Comparison of ENCODE assay signal across 8 mouse cellular contexts in genomic region chr2:135329782-135330545, GRCm38 (mm10).
DNase-seq lines count a peak whose midpoint lies in the region; ATAC-seq and TF ChIP-seq lines count a peak whose summit lies in the region.

No protein-coding gene starts in this region.

- no peaks in the 10 kb centered on the region for H3K79me2 ChIP-seq in heart, adult 2 months (replicated peaks; ENCODE audit: control insufficient read depth, insufficient read depth, low read length)

- no peak for TF ChIP-seq POLR2A in heart, adult 2 months (IDR thresholded peaks at IDR 0.05; ENCODE audit: insufficient read depth, low read depth, low read length)
- TF ChIP-seq POLR2A in brain, embryonic 14.5 days (IDR thresholded peaks at IDR 0.05; ENCODE audit: borderline replicate concordance, extremely low read depth, insufficient read depth, insufficient read length, poor library complexity, severe bottlenecking), result no peak

- no peaks in the 10 kb centered on the region for H3K36me3 ChIP-seq in heart, adult 2 months (ENCODE audit: control insufficient read depth, insufficient read depth, low read length)
- no peaks in the 10 kb centered on the region for H3K36me3 ChIP-seq in lung, embryonic 16.5 days (ENCODE audit: control insufficient read depth, insufficient read depth, low read length)

- WGBS in heart, adult 2 months, result 9% methylated on average over 14 of the region's 14 CpGs
- WGBS in large intestine, adult 2 months, result 4% methylated on average over 14 of the region's 14 CpGs
- 6% methylated on average over 14 of the region's 14 CpGs for WGBS in lung, embryonic 16.5 days

- intact Hi-C loops in heart, adult 2 months (cut with DNase I), result loop anchor here (1.0 to 10.0 kb wide), 5 partner anchors 325 to 781 kb away; no protein-coding TSS in a partner anchor

- peak in 1 of 2 experiments; percentile 17 for DNase-seq in heart, adult 2 months
- no peak for DNase-seq in heart, adult 11 months
- peak; percentile 87 for DNase-seq in brain, embryonic 14.5 days (ENCODE audit: low read depth)
- DNase-seq in large intestine, adult 2 months (ENCODE audit: low read depth, low spot score), result peak; percentile 18
- peak; percentile 47 for DNase-seq in retina, postnatal 7 days (ENCODE audit: low read depth, low spot score)

- H3K27me3 ChIP-seq in heart, adult 2 months (ENCODE audit: control insufficient read depth, insufficient read depth, low read length), result no peaks in the 10 kb centered on the region
- H3K27me3 ChIP-seq in lung, embryonic 16.5 days (ENCODE audit: control insufficient read depth, insufficient read depth, low read depth, low read length), result no peaks in the 10 kb centered on the region

- H3K9me3 ChIP-seq in lung, embryonic 16.5 days (ENCODE audit: control insufficient read depth, low read length), result no peaks in the 10 kb centered on the region

- H3K4me2 ChIP-seq in lung, embryonic 16.5 days (ENCODE audit: low read depth, low read length), result peak overlapping the region; percentile 59

- ATAC-seq in erythroblast, adult 5-6 weeks (replicated peaks; ENCODE audit: low FRiP score, poor library complexity, severe bottlenecking), result peak; percentile 62; the same call in 1 of the 2 replicates
- peak; percentile 70 to 89 for ATAC-seq in hematopoietic stem cell, adult 5-6 weeks (replicated peaks in 1 of 2; ENCODE audit: insufficient read depth in 1 of 2, low FRiP score in 2 of 2, low TSS enrichment in 1 of 2, low read depth in 1 of 2, poor library complexity in 2 of 2, severe bottlenecking in 2 of 2)
- peak; percentile 74 for ATAC-seq in lung, embryonic 16.5 days (ENCODE audit: low read depth)

- H3K4me3 ChIP-seq in heart, adult 2 months, result no peak overlapping the region
- H3K4me3 ChIP-seq in lung, embryonic 16.5 days (ENCODE audit: low read length), result peak overlapping the region; percentile 33

- peak; percentile 95 for TF ChIP-seq CTCF in heart, adult 2 months (IDR thresholded peaks at IDR 0.05)
- peak; percentile 74; the same call in 1 of the 2 replicates for TF ChIP-seq CTCF in brain, embryonic 14.5 days (IDR thresholded peaks at IDR 0.05; ENCODE audit: borderline replicate concordance, extremely low read depth, insufficient read depth, insufficient read length)

- H3K27ac ChIP-seq in heart, adult 2 months, result no peak overlapping the region
- H3K27ac ChIP-seq in lung, embryonic 16.5 days (ENCODE audit: low read length), result no peak overlapping the region

- H3K4me1 ChIP-seq in heart, adult 2 months (ENCODE audit: control insufficient read depth, insufficient read depth, low read length), result no peaks in the 10 kb centered on the region; the same call in 1 of the 2 replicates
- peaks cover 3% of the 10 kb centered on the region; the same call in 1 of the 2 replicates for H3K4me1 ChIP-seq in lung, embryonic 16.5 days (replicated peaks; ENCODE audit: control insufficient read depth, insufficient read depth, low read length)

- no peak overlapping the region for H3K9ac ChIP-seq in heart, adult 2 months (ENCODE audit: low read depth, low read length)
- H3K9ac ChIP-seq in lung, embryonic 16.5 days (ENCODE audit: low read length), result no peak overlapping the region

- no peak for TF ChIP-seq EP300 in heart, adult 2 months (IDR thresholded peaks at IDR 0.05; ENCODE audit: insufficient read depth, low read depth, low read length)
